In the genomic region with DNA sequence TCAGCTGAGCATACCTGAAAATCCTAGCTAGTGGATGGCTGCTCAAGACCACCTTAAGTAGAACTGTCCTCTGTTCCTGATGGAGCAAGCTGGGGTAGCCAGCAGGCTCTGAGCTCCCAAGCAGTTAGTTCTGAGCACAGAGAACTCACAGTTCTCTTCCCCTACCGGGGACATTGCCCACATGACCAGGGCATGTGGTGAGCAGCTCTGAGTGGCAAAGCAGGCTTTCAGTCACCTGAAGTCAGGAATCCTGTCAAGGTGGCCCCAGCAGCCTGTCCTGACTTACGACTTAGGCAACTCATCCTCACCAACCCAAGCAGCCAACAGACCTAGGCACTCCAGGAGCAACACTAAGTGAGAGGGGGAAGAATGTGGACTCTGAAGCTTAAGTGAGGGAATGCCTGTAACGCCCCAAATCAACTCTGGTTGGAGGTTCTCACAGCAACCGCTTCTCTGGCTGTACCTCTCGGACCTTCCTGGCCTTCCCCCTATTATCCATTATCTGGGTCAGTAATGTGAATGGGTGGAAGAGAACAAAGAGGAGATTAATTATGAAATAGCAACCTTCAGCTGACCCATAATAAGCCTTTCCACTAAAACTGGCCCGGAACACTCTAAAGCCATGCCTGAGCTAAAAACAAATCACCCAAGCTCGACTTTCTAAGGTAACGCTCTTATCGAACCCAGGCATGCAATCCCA, we compare ENCODE assay signal across 8 mouse cellular contexts.
DNase-seq lines count a peak whose midpoint lies in the region; ATAC-seq and TF ChIP-seq lines count a peak whose summit lies in the region.

No protein-coding gene starts in this region.

- peak; percentile 33 for DNase-seq in kidney, adult 9 months
- no peak for DNase-seq in kidney, postnatal 10 days
- DNase-seq in intestine, embryonic 14.5 days (ENCODE audit: low spot score): no peak
- no peak for DNase-seq in midbrain, postnatal 0 days (ENCODE audit: low spot score)
- no peak for DNase-seq in gastrocnemius, postnatal 36 days
- DNase-seq in embryo, embryonic 9.5 days (ENCODE audit: extremely low spot score): no peak
- no peak for DNase-seq in natural killer cell, adult 2 months (ENCODE audit: low spot score in 2 of 2)

- TF ChIP-seq CTCF in midbrain, postnatal 0 days (IDR thresholded peaks at IDR 0.05): no peak

- H3K27me3 ChIP-seq in embryonic facial prominence, embryonic 13.5 days: no peaks in the 10 kb centered on the region
- H3K27me3 ChIP-seq in intestine, embryonic 14.5 days (replicated peaks; ENCODE audit: control insufficient read depth, insufficient read depth, low read length): no peaks in the 10 kb centered on the region
- no peaks in the 10 kb centered on the region for H3K27me3 ChIP-seq in midbrain, postnatal 0 days (ENCODE audit: insufficient read depth, low read length)

- intact Hi-C loops in gastrocnemius, postnatal 36 days (cut with DNase I): no loop called here

- peak overlapping the region; percentile 23; the same call in 1 of the 2 replicates for H3K4me3 ChIP-seq in embryonic facial prominence, embryonic 13.5 days
- H3K4me3 ChIP-seq in intestine, embryonic 14.5 days (ENCODE audit: low read depth, low read length): no peak overlapping the region
- H3K4me3 ChIP-seq in midbrain, postnatal 0 days (ENCODE audit: low read depth, low read length): peak overlapping the region; percentile 42

- H3K36me3 ChIP-seq in embryonic facial prominence, embryonic 13.5 days: no peaks in the 10 kb centered on the region
- H3K36me3 ChIP-seq in intestine, embryonic 14.5 days (ENCODE audit: control insufficient read depth, insufficient read depth, low read length): no peaks in the 10 kb centered on the region
- H3K36me3 ChIP-seq in midbrain, postnatal 0 days (ENCODE audit: insufficient read depth, low read length): no peaks in the 10 kb centered on the region

- no peaks in the 10 kb centered on the region for H3K9me3 ChIP-seq in embryonic facial prominence, embryonic 13.5 days
- H3K9me3 ChIP-seq in intestine, embryonic 14.5 days (ENCODE audit: control insufficient read depth, low read length): no peaks in the 10 kb centered on the region
- H3K9me3 ChIP-seq in midbrain, postnatal 0 days (ENCODE audit: low read length): no peaks in the 10 kb centered on the region

- H3K4me1 ChIP-seq in embryonic facial prominence, embryonic 13.5 days: peaks cover 27% of the 10 kb centered on the region
- H3K4me1 ChIP-seq in intestine, embryonic 14.5 days (replicated peaks; ENCODE audit: control insufficient read depth, insufficient read depth, low read length): 0 out of 2 replicates have a peak, but pooled peaks cover 7% of the 10 kb centered on the region
- H3K4me1 ChIP-seq in midbrain, postnatal 0 days (ENCODE audit: insufficient read depth, low read length): peaks cover 12% of the 10 kb centered on the region; the same call in 1 of the 2 replicates

- 62% methylated on average over 9 of the region's 9 CpGs for WGBS in embryonic facial prominence, embryonic 13.5 days
- WGBS in intestine, embryonic 14.5 days: 65% methylated on average over 9 of the region's 9 CpGs
- 65% methylated on average over 9 of the region's 9 CpGs for WGBS in midbrain, postnatal 0 days

- H3K27ac ChIP-seq in embryonic facial prominence, embryonic 13.5 days: no peak overlapping the region
- no peak overlapping the region for H3K27ac ChIP-seq in intestine, embryonic 14.5 days (ENCODE audit: low read depth)
- 0 out of 2 replicates have a peak overlapping the region, but pooled peaks have one; percentile 3 for H3K27ac ChIP-seq in midbrain, postnatal 0 days (ENCODE audit: low read depth, low read length)

- 0 out of 2 replicates have a peak overlapping the region, but pooled peaks have one; percentile 33 for H3K9ac ChIP-seq in embryonic facial prominence, embryonic 13.5 days
- H3K9ac ChIP-seq in intestine, embryonic 14.5 days (ENCODE audit: low read length): no peak overlapping the region
- H3K9ac ChIP-seq in midbrain, postnatal 0 days (replicated peaks; ENCODE audit: low read length, poor library complexity, severe bottlenecking): peak overlapping the region; percentile 66

- H3K4me2 ChIP-seq in embryonic facial prominence, embryonic 13.5 days: peak overlapping the region; percentile 53
- no peak overlapping the region for H3K4me2 ChIP-seq in intestine, embryonic 14.5 days (ENCODE audit: low read length)
- H3K4me2 ChIP-seq in midbrain, postnatal 0 days (ENCODE audit: low read depth, low read length, poor library complexity, severe bottlenecking): peak overlapping the region; percentile 72

- ATAC-seq in embryonic facial prominence, embryonic 13.5 days (ENCODE audit: insufficient number of reproducible peaks, insufficient read depth, low FRiP score, low TSS enrichment, low read depth): no peak
- 0 out of 2 replicates have a peak, but pooled peaks have one; percentile 16 for ATAC-seq in intestine, embryonic 14.5 days (replicated peaks; ENCODE audit: low FRiP score, low TSS enrichment, low read depth)
- peak; percentile 12; the same call in 1 of the 2 replicates for ATAC-seq in midbrain, postnatal 0 days (ENCODE audit: low FRiP score)
